Mouse (Mus musculus): ENCODE results near the gene Olfr624.
"Not testable (repeated sequence)": the region's sequence is repeated elsewhere in the genome, so short reads cannot be mapped to it uniquely, and the experiment has no call there.

Olfr624 gene

DNA sequence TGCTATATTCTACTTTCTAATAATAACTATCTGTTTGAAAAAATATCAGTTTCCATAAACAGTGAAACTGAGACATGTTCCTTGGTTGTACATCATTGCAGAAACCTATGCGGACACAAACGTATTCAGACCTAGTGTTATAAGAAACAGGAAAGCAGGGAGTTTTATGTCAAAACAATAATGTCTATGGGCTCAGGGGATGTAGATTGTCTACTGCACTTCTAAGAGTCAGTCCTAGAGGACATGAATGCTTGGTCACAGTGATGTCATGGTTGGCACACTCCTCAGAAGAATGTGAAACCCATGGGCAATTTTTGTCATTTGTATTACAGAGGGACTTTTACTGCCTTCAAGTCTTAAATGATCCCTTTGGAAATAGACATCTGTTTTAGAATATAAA, at the start of gene Olfr624:
Gene Olfr624 (minus strand): TSS at position 101 of the 400 bp plus-strand sequence.
- DNase-seq: no peak

GRCm38 (mm10) chr7:103716398-103716797, 45.4 kb upstream of the Olfr624 start:
- not testable (repeated sequence) for DNase-seq

DNA sequence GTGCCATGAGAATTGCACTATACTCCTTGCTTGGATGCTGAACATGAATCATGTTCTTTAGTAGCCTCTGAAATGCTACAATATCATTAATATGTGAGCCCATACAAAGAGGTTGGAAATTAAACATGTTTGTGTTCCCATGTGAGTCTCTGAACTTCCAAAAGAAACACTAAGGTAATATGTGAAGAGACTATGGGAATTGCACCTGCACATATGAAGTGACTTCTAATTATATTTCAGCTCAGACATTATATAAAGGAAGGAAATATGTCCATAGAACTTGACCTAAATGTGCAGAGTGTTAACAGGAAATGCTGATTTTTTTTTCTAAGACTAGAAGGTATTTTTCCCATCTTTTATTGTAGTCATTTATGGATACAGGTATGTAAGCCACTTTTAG, 43.4 kb upstream of the Olfr624 start, which contains the start of gene Olfr243:
Gene Olfr243 (plus strand): TSS at position 301 of the 400 bp plus-strand sequence.
- DNase-seq: no peak

GRCm38 (mm10) chr7:103712024-103712423, 41.0 kb upstream of the Olfr624 start:
- no peak for DNase-seq

- no peak for DNase-seq
These were observed 28.5 kb upstream of the Olfr624 start for GRCm38 (mm10) chr7:103699469-103699868.

GRCm38 (mm10) chr7:103682420-103682819, 11.4 kb upstream of the Olfr624 start, which contains the start of gene Olfr625-ps1:
Gene Olfr625-ps1, plus strand, starts transcription at chr7:103682720.
- DNase-seq: no peak

- DNase-seq: no peak
These were observed 7.4 kb downstream of the Olfr624 start, which contains the start of gene Olfr623 for GRCm38 (mm10) chr7:103663598-103663997. Gene Olfr623, minus strand, starts transcription at chr7:103663698.

- DNase-seq: no peak
These were observed 26.9 kb downstream of the Olfr624 start for GRCm38 (mm10) chr7:103644070-103644469.

GRCm38 (mm10) chr7:103642602-103643001, 28.4 kb downstream of the Olfr624 start, which contains the start of gene Olfr622:
Gene Olfr622, minus strand, starts transcription at chr7:103642702.
- DNase-seq: no peak

DNA sequence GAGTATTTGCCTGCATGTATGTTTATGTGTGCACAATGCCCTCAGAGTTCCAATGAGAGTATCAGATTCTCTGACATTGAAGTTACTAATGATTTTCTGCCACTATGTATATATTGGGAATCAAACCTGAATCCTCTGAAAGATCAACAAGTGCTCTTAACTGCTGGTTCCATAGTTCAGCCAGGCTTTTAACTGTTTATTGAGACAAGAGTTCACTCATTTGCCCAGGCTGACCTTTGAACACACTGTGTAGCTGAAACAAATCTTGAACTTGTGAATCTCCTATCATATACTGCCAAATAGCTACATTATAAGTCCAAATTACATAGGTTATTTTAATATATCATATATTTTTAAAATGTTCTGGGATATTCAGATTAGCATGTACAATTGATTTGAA, 34.2 kb downstream of the Olfr624 start:
- no peak for DNase-seq

Data from cerebellum, adult 8-10 months (tissue).